Mouse (Mus musculus): ENCODE data around the gene Bsn. TPM values are rescaled to one million over a fixed set of nuclear protein-coding genes. Genes with fewer than 3 reads are reported as not detected.

Bsn gene
- polyA plus RNA-seq, 1 experiment from 2014 or later: 1.5 TPM

GRCm38 (mm10) chr9:108067199-108067598 is 123.0 kb downstream of the Bsn start:
- 73% methylated on average over 7 of the region's 7 CpGs for WGBS
- Histone ChIP-seq H3K36me3 (ENCODE audit: control insufficient read depth, insufficient read depth, low read length) (peaks cover 16% of the 10 kb centered on the region), H3K4me1 (ENCODE audit: control insufficient read depth, insufficient read depth, low read length) (no peaks in the 10 kb centered on the region), H3K4me2 (ENCODE audit: low read depth, severe bottlenecking) (no peak overlapping the region), H3K27ac (replicated peaks; ENCODE audit: low read depth, low read length) (no peak overlapping the region), H3K4me3 (ENCODE audit: low read depth, low read length) (no peak overlapping the region), H3K9me3 (ENCODE audit: control insufficient read depth, low read length) (no peaks in the 10 kb centered on the region), H3K9ac (ENCODE audit: low read length) (no peak overlapping the region), H3K27me3 (ENCODE audit: control insufficient read depth, insufficient read depth, low read length) (no peaks in the 10 kb centered on the region)
- DNase-seq (ENCODE audit: low spot score) (no peak), ATAC-seq (ENCODE audit: insufficient number of reproducible peaks, low FRiP score, low TSS enrichment, low read depth) (no peak)

- Histone ChIP-seq H3K4me3 (ENCODE audit: low read depth, low read length) (no peak overlapping the region), H3K36me3 (ENCODE audit: control insufficient read depth, insufficient read depth, low read length) (peaks cover 14% of the 10 kb centered on the region), H3K27me3 (ENCODE audit: control insufficient read depth, insufficient read depth, low read length) (no peaks in the 10 kb centered on the region), H3K9me3 (ENCODE audit: control insufficient read depth, low read length) (no peaks in the 10 kb centered on the region), H3K4me2 (ENCODE audit: low read depth, severe bottlenecking) (no peak overlapping the region), H3K27ac (replicated peaks; ENCODE audit: low read depth, low read length) (no peak overlapping the region), H3K9ac (ENCODE audit: low read length) (no peak overlapping the region), H3K4me1 (ENCODE audit: control insufficient read depth, insufficient read depth, low read length) (no peaks in the 10 kb centered on the region)
- 50% methylated on average over 5 of the region's 5 CpGs for WGBS
- no peak for ATAC-seq (ENCODE audit: insufficient number of reproducible peaks, low FRiP score, low TSS enrichment, low read depth)
- DNase-seq (ENCODE audit: low spot score): peak; percentile 63
Observed at GRCm38 (mm10) chr9:108065491-108066011, 124.6 kb downstream of the Bsn start.

- Histone ChIP-seq H3K4me1 (ENCODE audit: control insufficient read depth, insufficient read depth, low read length) (no peaks in the 10 kb centered on the region), H3K27ac (replicated peaks; ENCODE audit: low read depth, low read length) (no peak overlapping the region), H3K27me3 (ENCODE audit: control insufficient read depth, insufficient read depth, low read length) (no peaks in the 10 kb centered on the region), H3K4me3 (ENCODE audit: low read depth, low read length) (no peak overlapping the region), H3K9ac (ENCODE audit: low read length) (no peak overlapping the region), H3K36me3 (ENCODE audit: control insufficient read depth, insufficient read depth, low read length) (peaks cover 6% of the 10 kb centered on the region), H3K9me3 (ENCODE audit: control insufficient read depth, low read length) (no peaks in the 10 kb centered on the region), H3K4me2 (ENCODE audit: low read depth, severe bottlenecking) (no peak overlapping the region)
- WGBS: 84% methylated on average over 12 of the region's 12 CpGs
- ATAC-seq (ENCODE audit: insufficient number of reproducible peaks, low FRiP score, low TSS enrichment, low read depth): no peak
- no peak for DNase-seq (ENCODE audit: low spot score)
Observed at GRCm38 (mm10) chr9:108063361-108063760, 126.8 kb downstream of the Bsn start.

GRCm38 (mm10) chr9:108062142-108062541 is 128.0 kb downstream of the Bsn start:
- no peaks in the 10 kb centered on the region for H3K4me1 ChIP-seq (ENCODE audit: control insufficient read depth, insufficient read depth, low read length)
- H3K9ac ChIP-seq (ENCODE audit: low read length): 0 out of 2 replicates have a peak overlapping the region, but pooled peaks have one; percentile 5
- peaks cover 6% of the 10 kb centered on the region for H3K36me3 ChIP-seq (ENCODE audit: control insufficient read depth, insufficient read depth, low read length)
- no peaks in the 10 kb centered on the region for H3K27me3 ChIP-seq (ENCODE audit: control insufficient read depth, insufficient read depth, low read length)
- no peak for ATAC-seq (ENCODE audit: insufficient number of reproducible peaks, low FRiP score, low TSS enrichment, low read depth)
- no peak overlapping the region for H3K4me2 ChIP-seq (ENCODE audit: low read depth, severe bottlenecking)
- H3K4me3 ChIP-seq (ENCODE audit: low read depth, low read length): no peak overlapping the region
- H3K9me3 ChIP-seq (ENCODE audit: control insufficient read depth, low read length): no peaks in the 10 kb centered on the region
- no peak overlapping the region for H3K27ac ChIP-seq (replicated peaks; ENCODE audit: low read depth, low read length)
- DNase-seq (ENCODE audit: low spot score): no peak
- WGBS: 87% methylated on average over 3 of the region's 3 CpGs

- no peaks in the 10 kb centered on the region for H3K27me3 ChIP-seq (ENCODE audit: control insufficient read depth, insufficient read depth, low read length)
- WGBS: 94% methylated on average over 9 of the region's 9 CpGs
Observed at GRCm38 (mm10) chr9:108058291-108058690, 131.9 kb downstream of the Bsn start.

GRCm38 (mm10) chr9:108057262-108057562 is 133.0 kb downstream of the Bsn start:
- 90% methylated on average over 5 of the region's 5 CpGs for WGBS
- 0 out of 2 replicates have a peak, but pooled peaks cover 3% of the 10 kb centered on the region for H3K4me1 ChIP-seq (ENCODE audit: control insufficient read depth, insufficient read depth, low read length)
- no peak for ATAC-seq (ENCODE audit: insufficient number of reproducible peaks, low FRiP score, low TSS enrichment, low read depth)
- H3K4me2 ChIP-seq (ENCODE audit: low read depth, severe bottlenecking): no peak overlapping the region
- no peak overlapping the region for H3K27ac ChIP-seq (replicated peaks; ENCODE audit: low read depth, low read length)
- H3K27me3 ChIP-seq (ENCODE audit: control insufficient read depth, insufficient read depth, low read length): no peaks in the 10 kb centered on the region
- no peak overlapping the region for H3K4me3 ChIP-seq (ENCODE audit: low read depth, low read length)
- no peak for DNase-seq (ENCODE audit: low spot score)
- H3K9ac ChIP-seq (ENCODE audit: low read length): no peak overlapping the region; the same call in 1 of the 2 replicates
- H3K9me3 ChIP-seq (ENCODE audit: control insufficient read depth, low read length): no peaks in the 10 kb centered on the region
- peaks cover 9% of the 10 kb centered on the region for H3K36me3 ChIP-seq (ENCODE audit: control insufficient read depth, insufficient read depth, low read length)

More at GRCm38 (mm10) chr9:108058291-108058690, 131.9 kb downstream of the Bsn start:
- Histone ChIP-seq H3K4me1 (ENCODE audit: control insufficient read depth, insufficient read depth, low read length) (no peaks in the 10 kb centered on the region), H3K4me3 (ENCODE audit: low read depth, low read length) (no peak overlapping the region), H3K4me2 (ENCODE audit: low read depth, severe bottlenecking) (no peak overlapping the region), H3K27ac (replicated peaks; ENCODE audit: low read depth, low read length) (no peak overlapping the region), H3K9ac (ENCODE audit: low read length) (no peak overlapping the region), H3K9me3 (ENCODE audit: control insufficient read depth, low read length) (no peaks in the 10 kb centered on the region), H3K36me3 (ENCODE audit: control insufficient read depth, insufficient read depth, low read length) (peaks cover 13% of the 10 kb centered on the region)
- no peak for DNase-seq (ENCODE audit: low spot score)
- ATAC-seq (ENCODE audit: insufficient number of reproducible peaks, low FRiP score, low TSS enrichment, low read depth): no peak

- whole genome bisulfite sequencing: 83% methylated on average over 28 of the region's 28 CpGs
- ATAC-seq (ENCODE audit: insufficient number of reproducible peaks, low FRiP score, low TSS enrichment, low read depth): no peak
- Histone ChIP-seq H3K4me2 (ENCODE audit: low read depth, severe bottlenecking) (no peak overlapping the region), H3K9me3 (ENCODE audit: control insufficient read depth, low read length) (no peaks in the 10 kb centered on the region), H3K27ac (replicated peaks; ENCODE audit: low read depth, low read length) (no peak overlapping the region), H3K27me3 (ENCODE audit: control insufficient read depth, insufficient read depth, low read length) (no peaks in the 10 kb centered on the region), H3K9ac (ENCODE audit: low read length) (no peak overlapping the region), H3K4me1 (ENCODE audit: control insufficient read depth, insufficient read depth, low read length) (0 out of 2 replicates have a peak, but pooled peaks cover 3% of the 10 kb centered on the region), H3K36me3 (ENCODE audit: control insufficient read depth, insufficient read depth, low read length) (peaks cover 10% of the 10 kb centered on the region), H3K4me3 (ENCODE audit: low read depth, low read length) (no peak overlapping the region)
- no peak for DNase-seq (ENCODE audit: low spot score)
Observed at GRCm38 (mm10) chr9:108056361-108057261, 133.6 kb downstream of the Bsn start.

- no peak overlapping the region for H3K27ac ChIP-seq (replicated peaks; ENCODE audit: low read depth, low read length)
- H3K4me1 ChIP-seq (ENCODE audit: control insufficient read depth, insufficient read depth, low read length): 0 out of 2 replicates have a peak, but pooled peaks cover 3% of the 10 kb centered on the region
- H3K36me3 ChIP-seq (ENCODE audit: control insufficient read depth, insufficient read depth, low read length): peaks cover 15% of the 10 kb centered on the region
- ATAC-seq (ENCODE audit: insufficient number of reproducible peaks, low FRiP score, low TSS enrichment, low read depth) (no peak), DNase-seq (ENCODE audit: low spot score) (no peak)
- H3K4me2 ChIP-seq (ENCODE audit: low read depth, severe bottlenecking): no peak overlapping the region
- H3K9ac ChIP-seq (ENCODE audit: low read length): no peak overlapping the region
- H3K27me3 ChIP-seq (ENCODE audit: control insufficient read depth, insufficient read depth, low read length): no peaks in the 10 kb centered on the region
- WGBS: 87% methylated on average over 6 of the region's 6 CpGs
- H3K9me3 ChIP-seq (ENCODE audit: control insufficient read depth, low read length): no peaks in the 10 kb centered on the region
- no peak overlapping the region for H3K4me3 ChIP-seq (ENCODE audit: low read depth, low read length)
Observed at GRCm38 (mm10) chr9:108055661-108056237, 134.4 kb downstream of the Bsn start.

All from limb, embryonic 11.5 days (tissue).